Mouse (Mus musculus): ENCODE measurements around the gene Rara.

DNA sequence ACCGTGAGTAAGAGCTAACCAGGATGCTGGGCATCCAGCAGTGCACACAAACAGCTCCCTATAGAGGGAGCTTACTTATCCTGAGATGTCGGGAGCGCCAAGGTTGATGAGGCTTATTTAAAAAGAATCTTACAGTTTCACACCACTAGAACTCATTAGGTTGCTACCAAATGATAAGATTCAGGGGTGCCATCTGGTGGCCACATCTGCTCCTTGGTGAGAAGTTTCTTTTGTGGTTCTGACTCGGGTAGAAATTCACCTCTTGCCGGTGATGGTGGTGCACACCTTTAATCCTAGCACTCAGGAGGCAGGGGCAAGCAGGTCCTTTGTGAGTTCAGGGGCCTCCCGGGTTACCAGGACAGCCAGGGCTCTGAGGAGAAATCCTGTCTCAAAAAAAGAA, 18.0 kb upstream of the Rara start:
- TF ChIP-seq CTCF (conservative IDR thresholded peaks at IDR 0.05; ENCODE audit: low read length) (peak; percentile 29), POU5F1 (IDR thresholded peaks at IDR 0.05; ENCODE audit: borderline replicate concordance, low read length) (no peak)

All from E14TG2a.4 (cell line).